Mouse (Mus musculus): ENCODE data around the gene Tmem200a. TPM values are rescaled to one million over a fixed set of nuclear protein-coding genes. Genes with fewer than 3 reads are reported as not detected.
A peak's percentile ranks its signal among the peaks of the same experiment; 100 is the strongest.

The Tmem200a gene
- polyA plus RNA-seq (2012; rRNA removed): 7.3 TPM in 2 replicates

GRCm38 (mm10) chr10:26078521-26079142 lies at the start of gene Tmem200a:
Gene Tmem200a (minus strand): TSS chr10:26079052.
- DNase-seq (ENCODE audit: extremely low spot score in 1 of 2, low spot score in 1 of 2): peak; percentile 56 to 79

DNA sequence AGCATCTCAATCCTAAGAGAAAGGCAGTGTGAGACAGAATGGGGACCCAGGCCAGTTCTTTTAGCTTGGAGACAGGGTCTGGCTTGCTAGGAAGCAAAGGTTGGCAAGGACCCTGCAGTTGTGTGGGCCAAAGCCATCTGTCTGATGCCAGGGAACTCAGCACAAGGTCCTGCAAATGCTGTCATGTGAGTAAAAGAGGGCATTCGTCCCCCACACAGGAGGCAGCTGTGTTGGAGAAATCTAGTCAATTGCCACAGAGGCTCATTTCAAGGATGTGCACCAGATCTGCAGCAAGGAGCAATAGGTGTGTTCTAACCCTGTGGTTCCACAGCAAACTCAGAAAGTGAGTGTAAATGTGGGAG lies 41.0 kb upstream of the Tmem200a start:
- DNase-seq (ENCODE audit: extremely low spot score in 1 of 2, low spot score in 1 of 2): no peak

DNA sequence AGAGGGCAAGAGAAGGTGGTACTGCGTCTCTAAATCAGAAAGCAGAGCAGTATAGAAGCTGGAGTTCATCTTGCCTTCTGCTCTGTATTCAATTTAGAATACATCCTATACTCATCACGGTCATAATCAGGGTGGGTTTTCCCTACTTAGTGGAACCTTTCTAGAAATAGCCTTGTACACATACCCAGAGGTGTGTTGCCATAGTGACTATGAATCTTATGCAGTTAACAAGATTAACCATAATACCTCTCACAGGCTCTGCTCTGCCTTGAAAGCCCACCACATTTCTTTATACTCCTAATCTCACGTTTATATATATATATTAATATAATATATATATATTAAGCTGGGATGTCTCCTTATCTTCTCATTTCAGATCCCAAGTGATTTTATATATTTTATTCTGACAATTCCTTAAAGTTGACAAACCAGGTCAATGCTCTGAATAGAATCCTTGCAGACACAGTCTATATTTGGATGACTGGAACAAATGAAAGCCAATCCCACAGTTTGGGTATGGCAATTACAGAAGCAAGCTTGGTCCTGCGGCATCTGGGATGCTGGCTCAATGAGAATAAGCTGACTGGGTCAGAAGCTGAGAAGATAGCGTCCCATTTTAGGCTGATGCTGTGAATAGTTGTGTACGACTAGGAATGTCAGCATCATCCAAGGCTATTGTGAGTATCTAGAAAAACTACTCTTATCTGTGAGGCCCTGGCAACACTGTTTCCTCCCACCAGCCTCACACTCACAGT lies 40.4 kb upstream of the Tmem200a start:
- DNase-seq (ENCODE audit: extremely low spot score in 1 of 2, low spot score in 1 of 2): no peak

DNA sequence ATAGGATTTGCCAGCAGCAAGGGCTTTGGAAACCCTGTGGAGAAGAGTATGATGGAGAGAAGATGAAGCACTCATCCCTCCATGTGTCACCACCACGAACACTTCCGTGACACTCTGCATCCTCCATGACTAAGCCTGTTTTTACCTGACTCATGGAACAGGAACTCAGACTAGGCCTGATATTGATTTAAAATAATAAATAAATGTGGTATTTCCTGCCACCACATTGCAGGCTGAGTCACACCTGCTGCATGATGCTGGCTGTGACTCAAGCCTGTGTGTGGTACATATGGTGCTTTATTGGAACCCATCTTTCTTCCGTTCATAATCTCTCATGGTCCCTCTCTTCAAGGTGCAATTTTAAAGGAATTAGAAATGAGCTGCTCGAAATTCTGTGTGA lies 35.6 kb upstream of the Tmem200a start:
- peak in 1 of 2 experiments; percentile 31 for DNase-seq (ENCODE audit: extremely low spot score in 1 of 2, low spot score in 1 of 2)

- DNase-seq (ENCODE audit: extremely low spot score in 1 of 2, low spot score in 1 of 2): no peak
These were observed 24.6 kb upstream of the Tmem200a start for GRCm38 (mm10) chr10:26103330-26103982.

- no peak for DNase-seq (ENCODE audit: extremely low spot score in 1 of 2, low spot score in 1 of 2)
These were observed 3.2 kb upstream of the Tmem200a start for GRCm38 (mm10) chr10:26082081-26082480.

- no peak for DNase-seq (ENCODE audit: extremely low spot score in 1 of 2, low spot score in 1 of 2)
These were observed 826 bp upstream of the Tmem200a start for GRCm38 (mm10) chr10:26079678-26080077.

DNA sequence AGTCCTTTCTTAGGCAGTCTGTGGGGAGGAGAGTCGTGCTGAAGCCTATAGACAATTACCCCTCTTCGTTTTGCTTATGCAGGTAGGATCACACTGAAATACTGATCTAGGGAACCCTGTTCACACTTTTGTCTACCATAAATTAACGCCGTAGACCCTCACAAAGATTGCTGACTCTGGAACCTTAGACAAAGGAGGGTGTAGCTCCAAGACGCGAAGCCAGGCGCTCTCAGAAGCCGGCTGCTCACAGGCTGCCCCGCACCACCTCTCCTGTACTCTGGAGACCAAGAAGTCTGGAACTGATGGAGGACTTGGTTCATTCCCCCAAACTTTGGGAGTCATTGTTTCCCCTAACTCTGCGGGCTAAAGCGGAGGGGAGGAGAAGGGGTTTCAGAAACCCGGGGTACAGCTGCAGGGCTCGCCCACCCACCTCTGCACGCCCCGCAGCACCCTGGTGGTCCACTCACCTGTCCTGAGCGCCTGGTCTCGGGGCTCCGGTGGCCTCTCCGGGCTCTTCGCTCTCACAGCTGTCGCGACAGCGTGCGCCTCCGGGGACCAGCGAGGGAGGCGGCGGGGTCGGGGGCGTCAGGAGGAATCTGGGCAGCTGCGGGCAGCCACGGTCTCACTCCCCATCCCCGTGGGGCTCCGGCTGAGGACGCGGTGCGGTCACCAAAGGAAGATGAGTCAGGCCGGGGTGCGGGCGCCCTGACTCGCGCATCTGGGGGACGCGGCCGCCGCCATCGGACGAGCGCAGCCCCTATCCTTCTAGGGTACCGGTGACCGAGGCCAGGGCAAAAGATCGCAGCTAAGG lies 976 bp downstream of the Tmem200a start, which contains the start of gene Gm9767:
Gene Gm9767, plus strand, starts transcription at position 585 of the 811 bp plus-strand sequence.
- DNase-seq (ENCODE audit: extremely low spot score in 1 of 2, low spot score in 1 of 2): peak in 1 of 2 experiments; percentile 31

DNA sequence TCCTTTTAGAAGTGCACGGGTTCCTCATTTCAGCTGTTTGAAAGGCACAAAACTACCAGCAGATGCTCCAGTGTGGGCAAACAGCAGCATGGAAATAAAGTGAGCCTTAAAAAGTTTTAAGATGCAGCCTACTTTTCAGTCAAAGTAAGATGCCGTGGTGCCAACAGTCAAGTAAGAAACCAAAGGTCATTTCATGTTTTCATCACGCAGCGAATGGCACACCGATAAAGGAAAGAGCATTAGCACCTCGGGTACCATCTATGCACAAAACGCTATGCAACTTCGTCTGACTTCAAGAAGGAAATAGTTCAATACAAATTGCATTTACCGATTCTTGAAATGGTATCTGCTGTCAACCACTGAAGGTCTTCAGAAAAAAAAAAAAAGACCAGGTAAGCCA lies 1.9 kb downstream of the Tmem200a start:
- DNase-seq (ENCODE audit: extremely low spot score in 1 of 2, low spot score in 1 of 2): peak in 1 of 2 experiments; percentile 11

DNA sequence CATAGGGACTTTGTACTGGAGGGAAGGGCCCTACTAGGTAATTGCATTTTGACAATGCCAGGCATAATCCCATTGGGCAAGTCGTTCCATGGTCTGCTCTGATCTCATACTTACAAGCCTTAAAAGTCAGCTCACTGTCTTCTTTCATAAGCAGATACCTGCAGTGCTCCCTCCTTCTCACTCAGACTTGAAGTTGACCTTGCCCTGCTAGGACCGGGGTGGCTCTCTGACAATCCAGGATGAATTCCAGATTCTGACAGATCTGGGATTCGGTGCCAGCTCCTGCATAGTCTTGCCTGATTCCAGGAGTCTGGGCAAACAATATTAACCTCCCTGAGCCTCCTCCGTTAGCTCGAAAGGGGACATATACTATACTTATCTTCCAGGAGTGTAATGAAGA lies 6.9 kb downstream of the Tmem200a start:
- DNase-seq (ENCODE audit: extremely low spot score in 1 of 2, low spot score in 1 of 2): no peak

DNA sequence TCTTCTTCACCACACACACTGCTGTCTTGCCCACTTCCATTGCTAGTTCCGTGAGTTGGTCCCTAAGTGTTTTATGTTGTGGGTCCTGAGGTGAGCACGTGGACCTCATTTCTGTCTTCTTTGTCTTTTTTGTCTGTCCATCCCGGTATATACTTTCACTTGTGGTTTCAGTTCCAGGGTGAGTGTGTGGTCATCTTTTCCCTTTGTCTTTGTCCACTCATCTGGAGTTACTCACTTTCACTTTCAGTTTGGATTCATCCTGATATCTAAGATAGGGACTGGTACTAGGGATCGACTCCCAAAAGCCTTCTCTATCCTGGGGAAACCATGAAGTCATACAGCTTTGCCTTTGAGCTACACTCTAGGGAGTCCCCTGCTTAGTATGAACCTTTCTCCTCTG lies 15.8 kb downstream of the Tmem200a start:
- DNase-seq (ENCODE audit: extremely low spot score in 1 of 2, low spot score in 1 of 2): no peak

GRCm38 (mm10) chr10:26059662-26060307 lies 19.1 kb downstream of the Tmem200a start:
- peak; percentile 27 to 61 for DNase-seq (ENCODE audit: extremely low spot score in 1 of 2, low spot score in 1 of 2)

DNA sequence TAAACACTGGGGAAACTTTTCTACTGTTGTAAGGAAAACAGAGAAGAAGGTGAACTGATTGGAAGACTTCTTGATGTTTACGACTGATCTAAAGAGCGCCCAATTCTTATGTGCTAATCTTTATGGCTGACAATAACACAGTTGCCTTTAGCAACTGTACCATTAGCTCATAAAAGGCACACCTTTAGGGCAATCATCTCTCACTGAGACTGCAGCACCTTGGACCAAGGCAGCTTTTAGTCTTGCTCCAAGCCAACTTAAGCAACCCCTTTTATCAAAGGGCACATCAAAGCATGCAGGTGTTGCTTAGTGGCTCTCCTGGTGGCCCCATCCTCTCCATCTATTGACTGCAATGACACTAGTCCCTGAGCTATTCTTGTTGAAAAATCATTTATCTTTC lies 27.7 kb downstream of the Tmem200a start:
- DNase-seq (ENCODE audit: extremely low spot score in 1 of 2, low spot score in 1 of 2): no peak

- peak; percentile 88 to 90 for DNase-seq (ENCODE audit: extremely low spot score in 1 of 2, low spot score in 1 of 2)
These were observed 43.9 kb downstream of the Tmem200a start for GRCm38 (mm10) chr10:26034931-26035330.

DNA sequence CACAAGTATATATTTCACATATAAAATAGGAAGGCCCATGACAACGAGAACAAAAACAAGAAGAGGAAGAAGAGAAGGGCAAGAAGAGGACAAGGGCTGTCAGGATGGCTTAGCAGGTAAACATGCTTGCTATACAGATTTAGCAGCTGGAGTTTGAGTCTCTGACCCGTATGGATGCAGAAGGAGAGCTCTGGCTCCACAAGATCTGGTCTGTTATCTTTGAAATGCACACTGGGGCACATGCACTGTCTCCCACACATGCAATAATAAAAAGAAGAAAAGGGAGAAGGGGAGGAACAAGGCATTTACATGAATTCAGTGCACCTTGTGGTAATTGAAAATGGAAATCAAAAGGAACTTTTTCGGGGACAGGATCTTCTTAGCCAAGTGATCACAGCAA lies 60.1 kb downstream of the Tmem200a start:
- no peak for DNase-seq (ENCODE audit: extremely low spot score in 1 of 2, low spot score in 1 of 2)

GRCm38 (mm10) chr10:26014298-26014697 lies 64.6 kb downstream of the Tmem200a start:
- DNase-seq (ENCODE audit: extremely low spot score in 1 of 2, low spot score in 1 of 2): no peak

- peak; percentile 19 to 53 for DNase-seq (ENCODE audit: extremely low spot score in 1 of 2, low spot score in 1 of 2)
These were observed 69.9 kb downstream of the Tmem200a start for GRCm38 (mm10) chr10:26008948-26009347.

DNA sequence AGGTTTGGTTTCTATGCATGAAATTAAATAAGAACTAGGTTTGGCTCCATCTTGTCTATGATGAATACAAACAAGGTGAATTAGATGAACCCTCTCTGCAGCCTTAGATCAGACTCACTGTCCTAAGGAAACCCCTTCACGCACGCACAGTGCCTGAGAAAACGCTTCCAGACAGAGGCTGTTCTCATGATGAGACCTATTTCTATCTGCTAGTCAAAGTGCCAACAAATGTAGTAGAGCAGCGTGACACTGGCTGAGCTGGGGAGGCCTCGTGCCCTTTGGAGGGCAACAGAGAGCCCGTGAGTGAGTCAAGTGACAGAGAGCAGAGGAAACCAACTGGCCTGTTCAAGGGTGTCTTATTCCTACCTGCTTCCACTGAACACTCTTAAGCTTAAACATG lies 73.4 kb downstream of the Tmem200a start:
- no peak for DNase-seq (ENCODE audit: extremely low spot score in 1 of 2, low spot score in 1 of 2)

DNA sequence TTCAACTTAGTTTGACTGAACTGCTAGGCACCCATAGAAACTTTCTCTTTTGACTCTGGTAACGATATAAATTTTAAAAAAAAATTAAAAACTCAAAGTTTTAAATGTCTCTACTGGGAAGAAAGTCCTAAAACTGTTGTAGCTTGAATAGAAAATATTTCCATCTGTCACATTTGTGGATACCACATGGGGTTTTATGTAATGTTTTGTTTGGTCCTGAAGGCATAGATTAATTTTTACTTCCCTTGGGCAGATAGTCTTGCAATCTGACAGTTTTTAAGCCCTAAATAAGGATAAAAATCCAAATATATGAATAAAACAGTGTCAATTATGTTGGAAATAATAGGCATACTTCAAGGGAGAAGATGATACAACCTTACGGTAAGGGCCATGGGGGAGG lies 78.0 kb downstream of the Tmem200a start:
- DNase-seq (ENCODE audit: extremely low spot score in 1 of 2, low spot score in 1 of 2): no peak

GRCm38 (mm10) chr10:25999291-25999930 lies 79.4 kb downstream of the Tmem200a start:
- peak; percentile 16 to 24 for DNase-seq (ENCODE audit: extremely low spot score in 1 of 2, low spot score in 1 of 2)

All from frontal cortex, adult 2 months (tissue).